Mouse (Mus musculus) brown adipose tissue, adult 24 weeks (tissue): ENCODE measurements at regions not wholly inside any gene's neighbourhood (a gene's known extent, or its start where the extent isn't known, plus 50 kb on each side); places are given as distances from the start of the nearest gene placed in this dataset.

ENCODE experiments used
- H3K27ac ChIP-seq: fragments of 200-500 bp; replicated peaks from 2 replicates; pipeline ENCODE4 v1.5.1; 2012; ENCODE audit warnings: low read depth, mild to moderate bottlenecking, low read length
- H3K4me1 ChIP-seq: fragments of 200-500 bp; 2 replicates; pipeline ENCODE4 v1.6.1; 2012; ENCODE audit warnings: low read length, mixed read lengths; ENCODE audit not compliant: control insufficient read depth, insufficient read depth, insufficient read length
- H3K4me3 ChIP-seq: fragments of 200-500 bp; 2 replicates; pipeline ENCODE4 v1.5.1; 2012; ENCODE audit warnings: low read depth, mild to moderate bottlenecking, low read length, moderate library complexity; ENCODE audit not compliant: insufficient read depth

- Histone ChIP-seq H3K4me3 (no peak overlapping the region), H3K4me1 (no peaks in the 10 kb centered on the region), H3K27ac (no peak overlapping the region)
Measured at GRCm38 (mm10) chr6:67161610-67162009, 76.4 kb upstream of the Serbp1 start.

GRCm38 (mm10) chr6:67160564-67160963 lies 77.4 kb upstream of the Serbp1 start:
- Histone ChIP-seq H3K4me3 (no peak overlapping the region), H3K27ac (no peak overlapping the region), H3K4me1 (no peaks in the 10 kb centered on the region)

GRCm38 (mm10) chr6:67159726-67160523 lies 78.1 kb upstream of the Serbp1 start:
- Histone ChIP-seq H3K27ac (no peak overlapping the region), H3K4me1 (no peaks in the 10 kb centered on the region), H3K4me3 (no peak overlapping the region)

GRCm38 (mm10) chr6:67159224-67159623 lies 78.8 kb upstream of the Serbp1 start:
- Histone ChIP-seq H3K4me3 (no peak overlapping the region), H3K27ac (no peak overlapping the region), H3K4me1 (no peaks in the 10 kb centered on the region)

- Histone ChIP-seq H3K27ac (no peak overlapping the region), H3K4me3 (no peak overlapping the region; the same call in 1 of the 2 replicates), H3K4me1 (no peaks in the 10 kb centered on the region)
Measured at GRCm38 (mm10) chr6:67158765-67159164, 79.2 kb upstream of the Serbp1 start.

GRCm38 (mm10) chr6:67152845-67153468 lies 85.0 kb upstream of the Serbp1 start:
- no peak overlapping the region for H3K27ac ChIP-seq
- no peaks in the 10 kb centered on the region for H3K4me1 ChIP-seq
- no peak overlapping the region for H3K4me3 ChIP-seq

- Histone ChIP-seq H3K4me1 (no peaks in the 10 kb centered on the region; the same call in 1 of the 2 replicates), H3K27ac (no peak overlapping the region), H3K4me3 (no peak overlapping the region)
Measured at GRCm38 (mm10) chr6:67151515-67151914, 86.5 kb upstream of the Serbp1 start.

GRCm38 (mm10) chr6:67149425-67149824 lies 88.6 kb upstream of the Serbp1 start:
- H3K4me1 ChIP-seq = no peaks in the 10 kb centered on the region; the same call in 1 of the 2 replicates
- no peak overlapping the region for H3K27ac ChIP-seq
- no peak overlapping the region for H3K4me3 ChIP-seq

- Histone ChIP-seq H3K4me3 (no peak overlapping the region), H3K27ac (no peak overlapping the region), H3K4me1 (no peaks in the 10 kb centered on the region; the same call in 1 of the 2 replicates)
Measured at GRCm38 (mm10) chr6:67146708-67147107, 91.3 kb upstream of the Serbp1 start.

- no peak overlapping the region for H3K27ac ChIP-seq
Measured at GRCm38 (mm10) chr6:67145969-67146368, 92.0 kb upstream of the Serbp1 start.

GRCm38 (mm10) chr6:67144946-67145716 lies 92.8 kb upstream of the Serbp1 start:
- H3K27ac ChIP-seq = no peak overlapping the region

More at GRCm38 (mm10) chr6:67145969-67146368, 92.0 kb upstream of the Serbp1 start:
- Histone ChIP-seq H3K4me1 (no peaks in the 10 kb centered on the region; the same call in 1 of the 2 replicates), H3K4me3 (no peak overlapping the region)

GRCm38 (mm10) chr6:67142179-67142578 lies 95.8 kb upstream of the Serbp1 start:
- Histone ChIP-seq H3K4me3 (no peak overlapping the region), H3K4me1 (peaks cover 10% of the 10 kb centered on the region), H3K27ac (no peak overlapping the region)

More at GRCm38 (mm10) chr6:67144946-67145716, 92.8 kb upstream of the Serbp1 start:
- Histone ChIP-seq H3K4me1 (peaks cover 4% of the 10 kb centered on the region), H3K4me3 (no peak overlapping the region)

- H3K4me1 ChIP-seq = peaks cover 10% of the 10 kb centered on the region; the same call in 1 of the 2 replicates
- H3K4me3 ChIP-seq = no peak overlapping the region
- H3K27ac ChIP-seq = no peak overlapping the region
Measured at GRCm38 (mm10) chr6:67140645-67141250, 97.2 kb upstream of the Serbp1 start.

GRCm38 (mm10) chr6:67139012-67139375 lies 99.0 kb upstream of the Serbp1 start:
- peaks cover 10% of the 10 kb centered on the region; the same call in 1 of the 2 replicates for H3K4me1 ChIP-seq
- H3K4me3 ChIP-seq = no peak overlapping the region
- no peak overlapping the region for H3K27ac ChIP-seq
